Mouse (Mus musculus): ENCODE measurements around the gene Ky.

Ky gene

DNA sequence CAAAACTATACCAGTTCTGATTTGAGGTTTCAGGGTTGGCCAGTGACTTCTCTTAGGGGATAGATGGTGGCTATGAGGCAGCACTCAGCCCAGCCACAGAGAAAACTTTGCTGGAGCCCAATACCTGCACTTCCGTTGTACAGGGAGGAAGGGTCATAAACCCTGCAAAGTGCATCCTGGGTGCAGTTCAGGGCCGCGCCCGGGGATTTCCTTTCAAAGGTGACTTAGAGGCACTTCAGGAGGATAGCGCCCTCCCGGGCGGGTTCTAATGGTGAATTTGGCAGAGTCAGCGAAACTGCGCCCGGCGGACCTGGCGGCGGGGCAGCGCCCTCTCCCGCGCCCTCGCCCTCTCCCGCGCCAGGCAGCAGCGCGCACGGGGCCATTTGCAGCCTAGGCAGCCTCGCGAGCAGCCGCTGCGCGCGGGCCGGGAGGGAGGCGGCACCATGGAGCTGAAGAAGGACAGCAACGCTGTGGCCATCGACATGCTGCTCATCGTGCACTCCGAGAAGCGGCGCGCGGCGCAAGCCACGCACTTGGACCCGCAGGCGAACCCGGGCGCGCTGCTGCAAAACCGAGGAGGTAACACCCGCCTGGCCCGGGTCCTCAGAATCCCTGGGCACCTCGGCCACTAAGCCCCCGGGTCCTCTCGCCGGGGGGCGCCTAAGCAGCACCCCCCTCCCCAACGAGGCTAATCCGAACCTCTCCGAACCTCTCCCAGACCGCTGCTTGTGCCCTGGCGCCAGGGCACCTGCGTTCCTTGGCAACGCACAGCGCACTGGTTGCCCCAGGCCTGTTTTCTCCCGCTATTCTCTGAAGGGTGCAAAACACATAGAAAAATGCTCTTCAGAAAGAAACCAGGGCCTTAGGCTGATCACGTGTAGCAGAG is at the start of gene Ky:
TSS of gene Ky (plus strand) at position 51 of the 886 bp plus-strand sequence.
- DNase-seq (ENCODE audit: low spot score) = no peak

DNA sequence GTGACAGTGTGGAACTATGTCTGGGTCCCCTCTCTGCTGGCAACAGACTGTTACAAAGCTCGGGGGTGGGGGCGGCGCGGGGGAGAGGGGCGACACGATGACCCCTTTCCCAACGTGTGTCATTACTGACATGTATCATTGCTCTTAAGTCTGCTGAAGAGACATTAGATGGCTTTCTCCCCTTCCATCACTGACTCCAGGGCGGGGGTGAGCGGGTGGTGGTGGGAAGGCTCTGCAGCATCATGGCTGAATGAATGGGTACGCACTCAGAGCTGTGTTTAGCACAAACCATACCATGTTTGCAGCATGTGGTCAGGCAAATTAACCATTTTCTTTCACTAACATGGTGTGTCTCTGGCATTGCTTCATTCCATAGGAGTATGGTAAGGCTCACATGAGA is 43.3 kb upstream of the Ky start:
- DNase-seq (ENCODE audit: low spot score) = no peak

DNA sequence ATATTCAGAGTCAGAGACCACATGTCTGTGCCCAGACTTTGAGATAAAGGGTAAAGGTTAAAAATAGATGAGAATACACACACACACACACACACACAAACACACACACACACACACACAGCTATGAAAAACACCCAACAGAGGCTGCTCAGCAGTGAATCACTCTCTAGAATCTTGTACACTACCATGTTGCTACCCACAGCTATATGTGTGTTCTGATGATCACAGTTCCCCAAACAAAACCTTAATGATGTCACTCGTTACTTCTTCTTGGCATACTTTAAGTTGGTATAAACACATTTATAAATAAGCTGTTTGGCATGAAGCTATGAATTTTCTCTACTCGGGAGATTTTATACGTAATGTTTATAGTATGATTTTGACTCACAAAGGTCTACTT is 40.5 kb upstream of the Ky start:
- DNase-seq (ENCODE audit: low spot score) = no peak

DNA sequence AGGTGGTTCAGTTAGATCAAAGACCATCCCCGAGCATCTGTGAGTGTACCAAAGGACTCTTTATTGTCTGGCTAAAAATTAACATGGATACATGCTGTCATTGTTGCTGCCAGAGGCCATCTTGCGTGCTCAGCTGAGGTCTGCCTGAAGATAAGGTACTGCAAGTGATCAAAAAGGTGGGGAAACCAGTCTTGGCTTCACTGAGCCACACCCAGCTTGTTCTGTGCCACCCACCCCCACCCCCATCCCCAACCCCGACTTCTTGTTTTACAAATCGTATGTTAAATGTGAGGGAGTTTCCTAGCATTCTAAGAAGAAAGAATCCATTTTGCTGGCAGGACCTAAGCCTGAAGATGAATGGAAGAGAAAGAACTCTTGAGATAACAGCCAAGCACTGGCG is 39.8 kb upstream of the Ky start:
- DNase-seq (ENCODE audit: low spot score) = no peak

DNA sequence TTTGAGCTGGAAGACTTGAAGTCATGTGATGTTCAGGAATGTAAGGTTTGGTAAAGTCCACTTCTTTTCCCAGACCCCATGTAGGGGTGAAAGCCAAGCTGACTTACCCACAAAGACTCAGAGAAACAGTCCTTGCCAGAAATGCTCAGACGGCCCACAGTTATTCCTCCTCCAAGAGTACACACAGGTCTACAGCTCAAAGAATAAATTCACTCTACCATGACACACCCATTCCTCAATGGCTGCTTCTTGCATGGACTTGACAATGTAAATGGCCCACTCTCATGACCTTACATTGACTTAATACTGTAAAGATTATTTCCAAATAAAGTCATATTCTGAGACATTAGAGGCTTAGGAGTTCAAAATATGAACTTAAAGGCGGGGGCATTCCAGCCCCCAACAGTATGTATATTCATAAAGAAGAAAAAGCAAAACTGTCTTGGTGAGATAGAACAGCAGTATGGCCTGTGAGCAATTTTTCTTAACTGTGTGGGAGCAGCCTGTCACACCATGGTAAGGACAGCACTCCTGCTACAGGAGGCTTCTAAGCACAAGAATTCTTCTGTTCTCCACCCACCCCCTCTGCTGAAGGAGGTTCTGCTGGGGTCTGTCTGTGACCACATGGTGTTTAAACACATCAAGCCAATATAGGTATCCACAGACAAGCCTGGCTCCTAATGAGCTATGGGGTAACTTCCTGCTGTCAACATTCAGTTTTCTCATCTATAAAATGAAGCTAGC is 35.3 kb upstream of the Ky start:
- no peak for DNase-seq (ENCODE audit: low spot score)

DNA sequence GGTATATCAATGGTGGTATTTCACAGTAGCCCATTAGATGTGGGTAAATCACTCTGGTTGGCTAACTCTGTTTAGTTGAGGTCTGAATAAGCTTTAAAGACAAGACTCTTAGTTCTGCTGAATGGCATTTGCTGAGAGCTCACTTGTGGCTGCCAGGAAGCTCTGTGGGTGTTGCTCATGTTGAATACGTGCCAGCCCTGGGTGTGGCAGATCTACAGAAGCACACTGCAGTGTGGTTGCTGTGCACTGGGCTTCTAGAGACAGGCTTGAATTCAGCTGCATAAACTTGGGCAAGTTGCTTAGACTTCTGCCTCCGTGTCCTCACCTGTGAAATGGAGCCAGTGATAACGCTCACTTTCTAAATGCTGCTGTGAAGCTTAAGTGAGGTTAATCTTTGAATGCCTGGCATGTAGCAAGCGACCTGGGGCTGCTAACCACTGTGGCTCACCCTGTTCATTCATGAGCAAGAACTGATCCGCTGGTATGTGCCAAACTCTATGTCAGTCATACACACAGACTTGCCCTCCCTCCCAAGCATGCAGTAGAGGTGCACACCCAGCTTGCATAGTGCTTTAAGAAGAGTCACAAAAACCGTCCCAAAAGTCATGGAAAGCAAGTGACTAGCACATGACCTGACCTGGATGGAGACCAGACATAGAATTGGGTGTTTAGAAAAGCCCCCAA is 27.6 kb upstream of the Ky start:
- DNase-seq (ENCODE audit: low spot score) = no peak

DNA sequence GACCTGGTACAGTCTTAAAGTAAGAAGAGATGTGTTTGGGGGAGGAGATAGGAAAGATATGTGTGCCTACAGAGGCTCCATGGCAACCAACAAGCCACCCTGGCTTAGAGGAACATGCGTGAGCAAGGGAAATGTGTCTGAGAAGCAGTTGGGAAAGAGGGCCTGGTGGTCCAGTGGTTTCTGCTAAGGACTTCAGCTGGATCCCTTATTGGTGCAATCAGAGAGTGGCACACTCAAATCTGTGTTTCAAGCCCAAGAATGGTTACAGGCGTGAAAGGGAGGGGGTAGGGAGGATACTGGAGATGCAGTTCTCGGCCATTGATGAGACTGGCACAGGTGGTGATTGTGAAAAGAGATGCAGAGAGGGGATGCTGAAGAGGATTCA is 27.1 kb upstream of the Ky start:
- DNase-seq (ENCODE audit: low spot score) = no peak

DNA sequence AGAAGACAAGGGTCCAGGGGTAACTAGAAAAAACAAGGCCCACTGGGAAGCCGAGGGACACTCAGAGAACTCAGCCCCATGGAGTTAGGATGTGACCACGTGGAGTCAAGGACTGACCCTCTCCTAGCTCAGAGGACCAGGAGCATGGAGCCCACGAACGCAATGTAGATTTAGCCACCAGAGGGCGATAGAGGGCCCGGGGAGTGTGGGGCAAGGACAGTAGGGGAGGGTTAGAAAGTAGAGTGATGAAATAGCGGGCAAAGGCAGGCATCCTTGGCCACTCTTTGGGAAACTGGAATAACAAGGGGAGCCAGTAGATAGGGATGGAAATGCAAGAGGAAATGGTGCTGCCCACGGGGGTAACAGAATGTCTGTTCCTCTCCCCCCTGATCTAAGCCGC is 26.5 kb upstream of the Ky start:
- peak; percentile 4 for DNase-seq (ENCODE audit: low spot score)

DNA sequence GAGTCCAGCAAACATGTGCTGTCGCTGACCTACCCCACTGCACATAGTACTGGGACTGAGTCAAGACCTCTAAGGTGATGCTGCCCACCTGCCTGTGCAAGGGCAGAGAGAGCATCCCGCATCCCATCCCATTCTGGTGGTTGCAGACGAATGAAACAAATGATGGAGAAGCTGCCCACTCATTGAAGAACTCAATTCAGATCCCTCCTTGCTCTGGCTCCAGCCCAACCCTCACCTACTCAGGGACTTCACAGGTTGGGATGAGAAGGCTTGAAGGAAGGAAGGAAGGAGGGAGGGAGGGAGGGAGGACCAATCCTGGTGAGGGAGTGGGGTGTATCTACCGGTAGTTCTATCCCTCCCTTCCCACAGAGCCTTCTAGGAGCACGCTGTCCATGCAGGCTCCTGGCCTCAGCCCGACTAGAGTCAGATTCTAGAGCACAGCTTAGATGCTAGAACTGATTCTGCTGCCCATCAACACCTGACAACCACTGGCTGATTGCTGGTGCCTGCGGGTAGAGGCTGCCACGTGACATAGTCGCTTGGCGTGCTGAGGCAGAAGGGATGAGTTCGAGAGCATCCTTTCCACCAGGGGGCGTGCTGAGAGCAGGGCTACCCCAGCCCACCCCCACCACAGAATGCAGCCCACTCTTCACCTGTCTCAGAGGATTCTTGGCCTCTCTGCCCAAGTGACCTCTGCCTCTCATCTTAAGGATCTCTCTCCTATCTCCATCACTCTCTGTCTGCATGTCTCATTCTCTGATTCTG is 13.3 kb upstream of the Ky start:
- DNase-seq (ENCODE audit: low spot score) = no peak

DNA sequence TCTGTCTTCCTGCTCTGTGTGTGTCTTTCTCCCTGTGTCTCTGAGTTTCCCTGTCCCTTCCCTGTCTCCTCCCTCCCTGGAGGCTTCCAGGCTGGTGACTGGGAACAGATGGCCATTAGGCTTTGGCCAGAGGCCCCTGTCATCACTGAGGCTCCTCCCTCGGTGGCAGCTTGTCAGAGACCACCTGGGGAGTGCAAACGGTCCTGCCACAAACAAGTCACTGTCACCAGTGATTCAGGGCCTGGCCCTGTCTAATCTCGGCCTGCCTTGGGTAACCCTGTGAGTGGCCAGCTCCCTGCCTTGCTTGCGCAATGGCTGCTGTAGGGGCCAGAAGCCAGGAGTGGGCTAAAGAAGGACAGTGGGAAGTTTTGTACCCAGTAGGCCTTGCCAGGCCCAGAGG is 12.5 kb upstream of the Ky start:
- DNase-seq (ENCODE audit: low spot score) = no peak

DNA sequence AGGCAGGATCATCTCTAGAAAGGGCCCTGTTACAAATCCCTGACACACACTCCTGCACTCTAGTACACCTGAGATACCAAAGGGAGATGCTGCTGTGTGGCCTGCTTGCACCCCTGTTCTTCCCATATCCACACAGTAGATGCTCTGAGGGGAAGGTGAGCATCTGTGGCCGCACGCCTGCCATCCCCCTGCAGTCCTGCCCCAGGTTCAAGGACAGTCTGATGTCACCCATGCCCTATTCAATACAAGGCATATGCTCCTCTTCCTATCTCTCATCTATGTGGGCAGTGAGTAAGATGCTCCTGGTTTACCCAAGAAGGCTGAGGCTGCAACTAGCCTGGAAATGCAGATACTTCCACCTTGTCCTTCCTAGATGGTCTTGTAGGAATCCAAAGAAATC is 11.6 kb upstream of the Ky start:
- no peak for DNase-seq (ENCODE audit: low spot score)

DNA sequence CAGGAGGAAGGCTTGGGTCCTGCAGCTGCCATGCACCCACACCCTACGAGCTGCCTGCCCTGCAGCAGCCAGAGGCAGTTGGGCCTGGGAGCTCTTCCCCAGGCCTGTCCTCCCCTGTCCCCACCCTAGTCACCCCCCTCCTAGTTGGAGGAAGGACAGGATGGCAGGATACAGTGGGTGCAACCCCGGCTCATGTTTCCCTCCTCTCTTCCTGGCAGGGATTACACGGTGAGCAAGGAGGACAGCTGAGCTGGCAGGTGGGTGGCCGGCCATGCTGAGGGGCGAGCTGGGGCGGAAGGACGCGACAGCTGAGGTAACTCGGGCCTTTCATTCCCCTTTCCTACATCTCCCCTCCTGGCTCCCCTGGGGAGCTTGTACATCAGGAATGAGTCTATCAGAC is 11.1 kb upstream of the Ky start:
- no peak for DNase-seq (ENCODE audit: low spot score)

DNA sequence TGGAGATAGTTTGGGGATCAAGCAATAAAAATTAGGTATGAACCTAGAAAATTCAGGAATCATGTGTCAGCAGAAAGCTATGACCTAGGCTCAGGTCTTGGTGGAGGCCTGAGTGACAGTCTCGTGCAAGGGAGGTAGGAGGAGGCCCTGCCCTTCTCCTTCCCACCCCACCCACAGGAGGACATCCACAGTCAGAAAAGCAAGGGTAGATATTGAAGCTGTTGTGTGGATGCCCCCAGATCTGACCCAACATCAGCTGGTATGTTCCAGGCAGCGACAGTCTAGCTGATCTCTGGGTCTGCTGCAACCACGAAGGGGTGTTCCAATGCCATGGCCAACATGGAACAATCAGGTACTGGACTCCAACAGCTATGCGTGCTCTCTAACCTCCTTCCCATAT is 10.3 kb upstream of the Ky start:
- no peak for DNase-seq (ENCODE audit: low spot score)

DNA sequence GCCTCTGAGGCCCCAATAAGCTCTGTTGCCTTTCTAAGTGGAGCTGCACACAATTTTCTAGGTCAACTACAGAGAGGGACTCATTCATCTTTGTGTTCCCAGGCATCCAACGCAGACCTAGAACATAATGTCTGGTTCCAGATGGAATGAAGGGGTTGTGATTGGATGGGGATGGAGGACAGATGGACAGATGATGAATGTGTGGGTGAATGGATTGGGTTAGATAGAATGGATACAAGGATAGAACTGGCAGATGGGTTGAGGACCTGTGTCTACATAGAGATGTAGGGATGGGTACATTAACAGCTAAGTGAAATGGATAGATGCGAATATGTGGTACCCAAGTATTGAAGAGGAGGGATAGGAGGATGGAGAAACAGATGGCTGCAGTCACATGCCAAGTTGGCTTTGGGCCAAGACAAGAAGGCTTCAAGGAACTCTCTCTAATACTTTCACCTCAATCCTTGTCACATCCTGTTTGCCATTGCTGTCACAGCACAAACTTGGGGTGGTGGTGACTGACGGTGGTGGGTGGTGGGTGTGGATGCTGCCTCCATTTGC is 9.0 kb upstream of the Ky start:
- no peak for DNase-seq (ENCODE audit: low spot score)

DNA sequence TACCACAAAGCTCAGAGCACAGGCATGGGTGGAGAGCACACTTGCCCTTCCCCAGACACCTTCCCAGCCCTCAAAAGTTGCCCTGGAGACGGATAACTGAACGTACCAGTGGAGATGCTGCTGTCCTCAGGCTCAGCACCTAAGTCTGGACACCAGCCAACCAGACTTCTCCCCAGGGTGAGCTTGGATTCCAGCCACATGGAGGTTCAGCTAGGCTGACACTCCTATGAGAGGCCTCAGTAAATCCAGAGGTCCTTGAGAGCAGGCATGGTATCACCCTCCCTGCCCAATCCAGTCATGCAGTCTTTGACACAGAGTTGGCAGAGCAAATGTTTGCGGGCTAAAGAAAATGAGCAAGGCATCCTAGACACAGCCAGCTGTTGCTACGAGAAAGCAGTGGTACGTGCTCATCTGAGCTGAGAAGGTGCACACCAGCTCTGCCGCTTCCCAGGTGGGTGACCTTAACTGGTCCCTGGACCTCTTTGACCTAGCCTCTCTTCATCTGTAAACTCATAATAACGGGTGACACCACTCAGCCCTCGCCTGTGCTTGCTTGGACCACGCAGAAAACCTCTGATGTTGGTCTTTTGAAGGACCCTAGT is 8.4 kb upstream of the Ky start:
- DNase-seq (ENCODE audit: low spot score) = no peak

DNA sequence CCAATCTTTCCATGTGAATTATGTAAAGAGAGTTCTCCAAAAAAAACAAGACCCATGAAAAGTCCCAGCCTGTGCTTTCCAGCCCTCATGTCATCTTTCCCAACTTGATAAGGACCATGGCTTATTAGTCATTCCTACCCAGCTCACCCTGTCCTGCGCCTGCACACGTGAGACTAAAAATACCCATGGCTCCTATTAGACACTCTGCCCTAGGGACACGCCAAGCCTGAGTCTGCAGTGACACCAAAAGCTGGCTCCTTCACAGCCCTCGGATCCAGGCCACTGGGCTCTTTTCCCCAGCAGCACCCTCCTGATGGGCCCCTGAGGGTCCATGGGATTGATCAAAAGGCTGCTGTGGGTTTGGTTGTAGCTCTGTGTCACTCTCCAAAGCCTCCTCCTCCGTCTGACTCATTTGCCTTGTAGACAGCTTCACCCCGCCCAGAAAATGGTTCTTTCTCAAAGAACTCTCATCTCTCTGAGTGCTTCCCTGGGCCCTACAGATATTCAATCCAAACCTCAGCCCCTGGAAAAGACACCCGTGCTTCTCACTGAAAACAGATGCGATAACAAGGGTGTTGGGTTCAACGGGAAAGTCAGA is 7.6 kb upstream of the Ky start:
- no peak for DNase-seq (ENCODE audit: low spot score)

DNA sequence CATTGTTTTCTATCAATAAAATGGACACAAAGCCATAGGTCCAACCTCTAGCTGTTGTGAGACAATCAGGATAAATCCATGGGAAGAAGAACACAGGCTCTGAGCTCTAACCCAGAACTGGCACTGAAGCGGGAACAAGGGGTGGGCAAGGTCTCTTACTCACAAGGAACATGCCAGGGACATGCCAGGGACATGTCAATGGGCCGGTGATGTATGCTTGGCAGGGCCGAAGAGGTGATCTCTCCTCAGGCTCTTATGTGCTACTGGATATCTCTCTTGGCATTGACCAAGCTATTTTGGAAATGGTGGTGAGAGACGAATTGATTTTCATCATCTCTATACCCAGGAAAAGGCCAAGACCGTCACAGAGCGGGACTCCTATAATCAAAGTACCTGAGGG is 6.8 kb upstream of the Ky start:
- no peak for DNase-seq (ENCODE audit: low spot score)

DNA sequence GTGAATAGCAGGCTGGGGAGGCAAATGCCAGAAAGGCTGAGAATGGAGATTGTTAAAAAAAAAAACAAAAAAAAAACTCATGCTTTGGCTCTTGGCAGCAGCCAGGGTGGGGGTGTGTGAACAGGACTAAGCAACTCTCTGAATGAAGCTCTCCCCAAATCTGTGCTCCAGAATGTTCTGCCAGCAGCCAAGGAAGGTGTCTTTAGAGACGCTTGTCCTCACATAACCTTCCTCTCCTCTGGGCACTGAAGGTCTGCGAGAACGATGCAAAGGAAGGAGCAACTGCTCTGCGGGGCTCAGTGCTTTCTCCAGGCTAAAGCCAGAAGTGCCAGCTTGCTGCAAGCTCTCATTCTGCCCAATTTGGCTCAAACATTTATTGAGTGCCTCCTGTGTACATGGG is 6.3 kb upstream of the Ky start:
- no peak for DNase-seq (ENCODE audit: low spot score)

DNA sequence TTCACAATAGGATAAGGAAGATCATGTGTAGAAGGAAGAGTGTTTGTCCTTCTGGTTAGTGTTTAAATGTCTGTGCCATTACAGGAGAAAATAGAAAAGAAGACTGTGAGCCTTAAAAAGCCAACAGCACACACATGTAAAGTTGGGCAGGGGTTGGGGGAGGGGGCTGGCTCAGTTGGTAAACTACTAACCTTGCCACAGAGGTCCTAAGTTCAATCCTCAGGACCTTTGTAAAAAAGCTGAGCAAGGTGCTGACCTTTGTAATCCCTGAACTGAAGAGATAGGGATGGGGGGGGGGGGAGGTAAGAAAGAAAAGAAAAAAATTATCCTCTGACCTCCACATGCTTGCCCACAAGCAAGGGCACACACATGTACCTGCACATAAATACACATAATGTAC is 5.8 kb upstream of the Ky start:
- no peak for DNase-seq (ENCODE audit: low spot score)

DNA sequence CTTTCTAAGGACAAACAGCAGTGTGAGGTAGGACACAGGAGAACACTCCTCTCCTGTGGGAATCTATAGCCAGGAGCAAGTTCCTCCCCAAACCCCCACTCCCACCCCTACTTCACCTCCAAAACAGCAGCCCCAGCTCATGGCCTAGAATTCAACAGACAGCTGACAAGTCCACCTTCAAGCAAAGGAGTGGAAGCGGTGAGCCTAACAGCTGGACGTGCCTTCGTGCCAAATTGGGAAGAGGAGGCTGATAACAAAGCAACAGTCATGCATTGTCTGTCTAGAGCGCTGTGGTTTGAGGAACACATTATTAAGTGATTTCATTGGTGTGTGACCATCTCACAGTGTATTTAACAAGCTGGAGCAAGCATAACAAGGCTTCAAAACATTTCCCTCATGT is 4.4 kb upstream of the Ky start:
- no peak for DNase-seq (ENCODE audit: low spot score)

DNA sequence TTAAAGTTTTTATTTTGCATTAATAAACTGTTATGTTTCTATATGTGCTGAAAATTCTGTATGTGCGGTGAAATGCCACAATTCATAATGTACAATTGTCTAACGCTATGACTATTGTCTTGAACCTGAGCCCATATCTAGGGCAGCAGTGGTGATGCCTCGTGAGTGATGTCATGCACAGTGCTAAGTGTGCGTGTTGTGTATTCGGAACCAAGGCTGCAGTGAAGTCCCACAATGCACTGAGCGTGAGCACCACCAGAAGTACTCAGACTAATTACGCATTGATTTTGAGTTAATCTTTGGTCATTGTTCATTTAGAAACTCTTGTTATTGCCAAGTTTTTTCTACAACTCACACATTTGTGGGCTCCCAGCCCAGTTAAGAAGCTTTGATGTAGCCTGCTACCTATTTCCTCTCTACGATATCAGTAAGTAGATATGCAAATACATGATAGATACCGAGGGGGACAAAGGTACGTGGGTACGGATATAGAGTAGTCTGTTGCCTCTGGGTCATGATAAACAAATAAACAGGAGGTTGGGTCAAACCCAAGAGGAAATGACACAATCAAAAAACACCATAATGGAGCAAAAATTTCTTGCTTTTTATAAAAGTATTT is 3.4 kb upstream of the Ky start:
- no peak for DNase-seq (ENCODE audit: low spot score)
